ENCODE assay signal across 23 mouse cellular contexts in the genomic region with DNA sequence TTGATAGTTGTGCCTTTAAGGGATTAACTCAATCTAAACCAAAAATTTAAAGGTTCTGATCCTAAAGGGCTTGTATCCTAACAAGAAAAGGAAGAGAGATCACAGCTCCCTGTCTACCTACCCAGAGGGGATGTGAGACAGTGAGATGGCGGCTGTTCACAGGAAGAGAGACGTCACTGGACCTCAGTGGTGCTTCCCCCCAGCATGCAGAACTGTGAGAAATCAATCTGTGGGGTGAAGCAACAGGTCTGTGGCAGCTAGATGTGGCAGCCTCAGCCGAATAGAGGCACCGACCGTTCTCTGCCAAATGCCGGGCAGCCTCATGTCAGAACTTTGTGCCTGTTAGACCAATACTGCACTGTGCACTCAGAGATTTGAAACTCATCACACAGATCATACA.
DNase-seq lines count a peak whose midpoint lies in the region; ATAC-seq lines count a peak whose summit lies in the region.
"Had no signal": no experiment of that assay in that cellular context is flagged by ENCODE, and none has a peak within 500 bp of the region (broad histone marks: within the 10 kb centered on the region; RNA-seq: fewer than 3 reads in every experiment).

No protein-coding gene starts in this region.

- H3K4me2 ChIP-seq in heart, embryonic 16.5 days (ENCODE audit: low read depth, low read length), result no peak overlapping the region
- no peak overlapping the region for H3K4me2 ChIP-seq in heart, embryonic 12.5 days
- no peak overlapping the region for H3K4me2 ChIP-seq in midbrain, embryonic 15.5 days
- H3K4me2 ChIP-seq: hindbrain, embryonic 12.5 days; limb, embryonic 13.5 days; lung, embryonic 14.5 days had no signal

- no peak overlapping the region for H3K4me3 ChIP-seq in heart, embryonic 16.5 days (ENCODE audit: low read length)
- no peak overlapping the region for H3K4me3 ChIP-seq in heart, embryonic 12.5 days
- H3K4me3 ChIP-seq in midbrain, embryonic 15.5 days, result no peak overlapping the region
- H3K4me3 ChIP-seq: heart, embryonic 10.5 days; hindbrain, embryonic 12.5 days; limb, embryonic 13.5 days; midbrain, embryonic 10.5 days had no signal

- no peaks in the 10 kb centered on the region; the same call in 1 of the 2 replicates for H3K36me3 ChIP-seq in heart, embryonic 16.5 days (ENCODE audit: control insufficient read depth, insufficient read depth)
- H3K36me3 ChIP-seq in heart, embryonic 12.5 days, result peaks cover 1% of the 10 kb centered on the region; the same call in 1 of the 2 replicates
- H3K36me3 ChIP-seq in midbrain, embryonic 15.5 days (replicated peaks), result 0 out of 2 replicates have a peak, but pooled peaks cover 3% of the 10 kb centered on the region
- H3K36me3 ChIP-seq: heart, embryonic 10.5 days; hindbrain, embryonic 12.5 days; limb, embryonic 13.5 days; midbrain, embryonic 10.5 days had no signal

- intact Hi-C loops in left cerebral cortex, postnatal 10 days (cut with DNase I), result no loop called here

- peak; percentile 39 for DNase-seq in T-cell, adult 2 months (ENCODE audit: low spot score)
- DNase-seq in induced T-regulatory cell, adult 2 months (ENCODE audit: low read depth), result peak; percentile 75
- peak; percentile 23 to 29 for DNase-seq in natural killer cell, adult 2 months (ENCODE audit: low spot score in 2 of 2)
- DNase-seq in left cerebral cortex, postnatal 10 days (ENCODE audit: extremely low spot score in 1 of 2, low spot score in 2 of 2), result no peak
- DNase-seq in cerebellum, postnatal 14 days, result no peak
- DNase-seq: adrenal gland, postnatal 36 days; cerebellum, adult 9-10 months; heart, postnatal 10 days; kidney, adult 2 months; kidney, postnatal 10 days; lung, embryonic 14.5 days; lung, postnatal 36 days; right cerebral cortex, postnatal 14 days; spleen, adult 18-20 months; thymus, postnatal 4 days had no signal

- H3K27ac ChIP-seq in heart, embryonic 16.5 days (ENCODE audit: low read length), result no peak overlapping the region
- no peak overlapping the region for H3K27ac ChIP-seq in heart, embryonic 12.5 days (ENCODE audit: poor library complexity, severe bottlenecking)
- no peak overlapping the region for H3K27ac ChIP-seq in midbrain, embryonic 15.5 days
- H3K27ac ChIP-seq: hindbrain, embryonic 12.5 days; limb, embryonic 13.5 days; liver, embryonic 14.5 days; midbrain, embryonic 10.5 days had no signal

- no peaks in the 10 kb centered on the region for H3K27me3 ChIP-seq in heart, embryonic 16.5 days (ENCODE audit: control insufficient read depth, insufficient read depth, low read length)
- H3K27me3 ChIP-seq in heart, embryonic 12.5 days (replicated peaks), result no peaks in the 10 kb centered on the region
- no peaks in the 10 kb centered on the region for H3K27me3 ChIP-seq in midbrain, embryonic 15.5 days (replicated peaks)
- H3K27me3 ChIP-seq: hindbrain, embryonic 12.5 days; limb, embryonic 13.5 days had no signal

- 79% methylated on average over 6 of the region's 6 CpGs for WGBS in heart, embryonic 16.5 days
- 85% methylated on average over 6 of the region's 6 CpGs for WGBS in heart, embryonic 12.5 days
- 89% methylated on average over 6 of the region's 6 CpGs for WGBS in midbrain, embryonic 15.5 days

- no peak overlapping the region for H3K9ac ChIP-seq in heart, embryonic 16.5 days (ENCODE audit: low read length)
- no peak overlapping the region for H3K9ac ChIP-seq in heart, embryonic 12.5 days
- no peak overlapping the region for H3K9ac ChIP-seq in midbrain, embryonic 15.5 days
- H3K9ac ChIP-seq: hindbrain, embryonic 12.5 days; limb, embryonic 13.5 days; liver, embryonic 14.5 days; lung, embryonic 14.5 days had no signal

- 0 out of 2 replicates have a peak, but pooled peaks have one; percentile 18 for ATAC-seq in heart, embryonic 16.5 days (replicated peaks; ENCODE audit: extremely low read depth, insufficient read depth, low FRiP score)
- ATAC-seq in heart, embryonic 12.5 days (ENCODE audit: insufficient number of reproducible peaks, low FRiP score), result no peak
- ATAC-seq in midbrain, embryonic 15.5 days (replicated peaks), result no peak

- no peaks in the 10 kb centered on the region; the same call in 1 of the 2 replicates for H3K4me1 ChIP-seq in heart, embryonic 16.5 days (ENCODE audit: control insufficient read depth, insufficient read depth, low read length)
- H3K4me1 ChIP-seq in heart, embryonic 12.5 days (replicated peaks), result no peaks in the 10 kb centered on the region; the same call in 1 of the 2 replicates
- H3K4me1 ChIP-seq in midbrain, embryonic 15.5 days, result no peaks in the 10 kb centered on the region
- H3K4me1 ChIP-seq: heart, embryonic 10.5 days; hindbrain, embryonic 12.5 days; limb, embryonic 13.5 days; midbrain, embryonic 10.5 days had no signal

- no peaks in the 10 kb centered on the region for H3K9me3 ChIP-seq in heart, embryonic 16.5 days (replicated peaks; ENCODE audit: control insufficient read depth, low read length)
- H3K9me3 ChIP-seq in heart, embryonic 12.5 days (replicated peaks), result no peaks in the 10 kb centered on the region
- no peaks in the 10 kb centered on the region for H3K9me3 ChIP-seq in midbrain, embryonic 15.5 days
- H3K9me3 ChIP-seq: heart, embryonic 10.5 days; hindbrain, embryonic 12.5 days; limb, embryonic 13.5 days; midbrain, embryonic 10.5 days had no signal

Comparison
In these comparisons a context has a peak if more than half of its experiments do, and no peak if none do; other contexts are left out.
1. DNase-seq: peak in T-cell, adult 2 months (single experiment), induced T-regulatory cell, adult 2 months (single experiment) and natural killer cell, adult 2 months (2 of 2); none in left cerebral cortex, postnatal 10 days (0 of 2) and cerebellum, postnatal 14 days (0 of 2).